Mouse (Mus musculus): ENCODE results near the gene Platr17.

DNA sequence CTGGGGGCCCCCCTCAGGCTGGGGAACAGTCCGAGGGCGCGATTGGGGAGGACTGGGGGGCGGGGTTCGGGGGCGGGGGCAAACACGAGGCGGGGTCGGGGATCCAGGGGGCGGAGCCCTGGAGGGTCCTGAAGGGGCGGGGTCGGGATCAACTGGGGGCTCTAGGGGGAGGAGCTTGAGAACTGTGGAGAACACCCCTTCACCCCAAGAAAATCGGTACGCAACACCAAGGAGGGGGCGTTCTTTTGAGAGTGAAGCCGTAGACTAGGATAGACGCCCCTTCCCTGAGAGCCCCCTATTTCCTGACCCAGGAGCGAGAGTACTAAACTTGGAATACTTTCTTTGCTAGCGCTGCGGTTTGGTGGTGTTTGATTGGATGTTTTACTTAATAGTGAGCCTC lies 11.4 kb downstream of the Platr17 start:
- TF ChIP-seq CTCF (IDR thresholded peaks at IDR 0.05; ENCODE audit: extremely low read depth, insufficient read depth, insufficient read length, insufficient replicate concordance) (no peak), POLR2A (IDR thresholded peaks at IDR 0.05; ENCODE audit: low read depth, low read length) (no peak)
